Mouse (Mus musculus): ENCODE data around the gene Krt80. TPM values are rescaled to one million over a fixed set of nuclear protein-coding genes. Genes with fewer than 3 reads are reported as not detected.

The Krt80 gene
- polyA plus RNA-seq, 1 experiment from 2014 or later = 0.09 TPM

DNA sequence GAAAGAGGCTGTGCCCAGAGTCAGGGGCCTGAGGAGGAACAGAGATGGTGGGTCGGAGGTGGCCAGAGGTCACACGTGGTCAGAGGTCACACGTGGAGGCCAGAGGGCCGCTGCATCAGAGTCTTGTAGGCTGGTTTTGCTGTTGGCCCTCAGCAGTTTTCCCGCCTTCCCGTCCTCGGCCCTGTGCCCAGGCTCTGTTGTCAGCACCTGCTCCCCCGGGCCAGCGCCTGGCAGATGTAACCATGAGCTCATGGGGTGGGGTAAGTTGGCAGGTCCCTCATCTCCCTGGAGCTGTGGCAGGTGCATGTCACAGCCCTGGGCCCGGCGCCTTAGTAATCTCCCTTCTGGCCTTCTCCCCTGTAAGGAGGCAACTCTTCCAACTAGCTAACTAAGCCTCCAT, 12.8 kb upstream of the Krt80 start:
- H3K4me1 ChIP-seq (replicated peaks; ENCODE audit: control insufficient read depth, insufficient read depth, low read length) = no peaks in the 10 kb centered on the region
- WGBS = 74% methylated on average over 11 of the region's 11 CpGs
- no peak overlapping the region for H3K27ac ChIP-seq (ENCODE audit: low read depth, low read length)
- no peaks in the 10 kb centered on the region for H3K9me3 ChIP-seq (ENCODE audit: control insufficient read depth, low read length)
- H3K9ac ChIP-seq (ENCODE audit: low read depth, low read length) = no peak overlapping the region
- no peak overlapping the region for H3K4me3 ChIP-seq (ENCODE audit: low read depth, low read length)
- H3K27me3 ChIP-seq (ENCODE audit: control insufficient read depth, insufficient read depth, low read length) = no peaks in the 10 kb centered on the region
- no peak overlapping the region for H3K4me2 ChIP-seq (replicated peaks; ENCODE audit: low read depth, low read length)
- no peak for ATAC-seq (ENCODE audit: low FRiP score)
- H3K36me3 ChIP-seq (ENCODE audit: control insufficient read depth, insufficient read depth, low read length) = no peaks in the 10 kb centered on the region
- DNase-seq (ENCODE audit: low spot score) = no peak

DNA sequence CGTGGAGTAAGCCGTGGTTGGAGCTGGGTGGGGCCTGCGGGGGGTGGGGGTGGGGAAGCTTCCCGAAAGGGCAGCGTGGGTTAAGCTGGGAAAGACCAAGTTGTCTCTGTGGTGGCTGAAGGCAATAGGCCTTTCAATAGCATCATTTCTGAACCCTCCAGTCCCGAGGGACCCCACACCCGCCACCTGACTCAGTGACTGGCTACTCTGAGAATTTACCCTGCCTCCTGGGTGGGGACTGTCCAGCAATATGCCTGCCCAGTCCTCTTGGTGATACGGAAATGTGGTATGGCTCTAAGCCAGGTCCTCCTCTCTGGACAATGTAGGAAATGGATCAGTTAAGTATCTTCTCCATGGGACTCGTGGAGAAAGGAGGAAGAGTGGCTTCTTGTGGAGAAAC, 11.8 kb upstream of the Krt80 start:
- Histone ChIP-seq H3K4me3 (ENCODE audit: low read depth, low read length) (no peak overlapping the region), H3K36me3 (ENCODE audit: control insufficient read depth, insufficient read depth, low read length) (no peaks in the 10 kb centered on the region), H3K27me3 (ENCODE audit: control insufficient read depth, insufficient read depth, low read length) (no peaks in the 10 kb centered on the region), H3K9ac (ENCODE audit: low read depth, low read length) (no peak overlapping the region), H3K4me2 (replicated peaks; ENCODE audit: low read depth, low read length) (no peak overlapping the region), H3K4me1 (replicated peaks; ENCODE audit: control insufficient read depth, insufficient read depth, low read length) (no peaks in the 10 kb centered on the region), H3K27ac (ENCODE audit: low read depth, low read length) (no peak overlapping the region), H3K9me3 (ENCODE audit: control insufficient read depth, low read length) (no peaks in the 10 kb centered on the region)
- 72% methylated on average over 9 of the region's 9 CpGs for WGBS
- ATAC-seq (ENCODE audit: low FRiP score) (no peak), DNase-seq (ENCODE audit: low spot score) (no peak)

DNA sequence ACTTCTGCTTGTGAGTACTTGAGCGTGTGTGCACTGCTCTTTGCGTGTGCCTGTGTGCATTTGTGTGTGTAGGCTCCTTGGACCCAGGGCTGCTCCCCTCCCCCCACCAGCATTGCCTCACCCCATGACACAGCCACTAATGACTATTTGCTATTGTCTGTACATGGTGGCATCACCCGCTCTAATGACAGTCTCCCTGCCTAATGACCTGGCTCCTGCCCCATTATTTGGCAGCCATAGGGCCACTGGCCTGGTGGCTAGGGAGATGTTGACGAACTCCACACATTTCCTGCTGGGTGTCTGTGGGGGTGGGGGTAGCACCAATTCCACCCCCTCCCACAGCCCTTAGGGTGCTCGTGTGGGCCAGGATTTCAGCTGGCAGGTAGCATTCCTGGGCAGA, 8.7 kb upstream of the Krt80 start:
- no peaks in the 10 kb centered on the region for H3K4me1 ChIP-seq (replicated peaks; ENCODE audit: control insufficient read depth, insufficient read depth, low read length)
- H3K27ac ChIP-seq (ENCODE audit: low read depth, low read length) = 0 out of 2 replicates have a peak overlapping the region, but pooled peaks have one; percentile 13
- H3K9ac ChIP-seq (ENCODE audit: low read depth, low read length) = no peak overlapping the region
- no peak overlapping the region for H3K4me2 ChIP-seq (replicated peaks; ENCODE audit: low read depth, low read length)
- 77% methylated on average over 5 of the region's 5 CpGs for WGBS
- no peaks in the 10 kb centered on the region for H3K36me3 ChIP-seq (ENCODE audit: control insufficient read depth, insufficient read depth, low read length)
- H3K4me3 ChIP-seq (ENCODE audit: low read depth, low read length) = no peak overlapping the region
- H3K27me3 ChIP-seq (ENCODE audit: control insufficient read depth, insufficient read depth, low read length) = no peaks in the 10 kb centered on the region
- DNase-seq (ENCODE audit: low spot score) (no peak), ATAC-seq (ENCODE audit: low FRiP score) (no peak)
- H3K9me3 ChIP-seq (ENCODE audit: control insufficient read depth, low read length) = no peaks in the 10 kb centered on the region

DNA sequence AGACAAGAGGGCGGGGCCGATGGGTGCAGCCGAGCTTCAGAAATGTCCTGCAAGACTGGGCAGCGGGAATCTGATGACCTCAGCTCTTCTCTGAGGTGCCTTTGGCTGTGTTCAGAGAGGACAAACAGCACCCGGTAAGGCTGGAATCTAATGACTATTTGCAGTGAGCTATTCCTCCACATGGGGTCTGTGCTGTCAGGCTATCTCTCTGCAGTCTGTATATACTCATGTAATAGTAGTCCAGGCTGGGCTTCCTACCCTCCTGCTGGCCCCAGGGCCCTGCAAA, 6.8 kb upstream of the Krt80 start:
- H3K4me1 ChIP-seq (replicated peaks; ENCODE audit: control insufficient read depth, insufficient read depth, low read length) = no peaks in the 10 kb centered on the region
- ATAC-seq (ENCODE audit: low FRiP score) = no peak
- H3K4me2 ChIP-seq (replicated peaks; ENCODE audit: low read depth, low read length) = no peak overlapping the region
- H3K4me3 ChIP-seq (ENCODE audit: low read depth, low read length) = no peak overlapping the region
- no peaks in the 10 kb centered on the region for H3K36me3 ChIP-seq (ENCODE audit: control insufficient read depth, insufficient read depth, low read length)
- H3K9ac ChIP-seq (ENCODE audit: low read depth, low read length) = no peak overlapping the region
- no peaks in the 10 kb centered on the region for H3K27me3 ChIP-seq (ENCODE audit: control insufficient read depth, insufficient read depth, low read length)
- no peak for DNase-seq (ENCODE audit: low spot score)
- 69% methylated on average over 5 of the region's 5 CpGs for WGBS
- no peak overlapping the region for H3K27ac ChIP-seq (ENCODE audit: low read depth, low read length)
- no peaks in the 10 kb centered on the region for H3K9me3 ChIP-seq (ENCODE audit: control insufficient read depth, low read length)

DNA sequence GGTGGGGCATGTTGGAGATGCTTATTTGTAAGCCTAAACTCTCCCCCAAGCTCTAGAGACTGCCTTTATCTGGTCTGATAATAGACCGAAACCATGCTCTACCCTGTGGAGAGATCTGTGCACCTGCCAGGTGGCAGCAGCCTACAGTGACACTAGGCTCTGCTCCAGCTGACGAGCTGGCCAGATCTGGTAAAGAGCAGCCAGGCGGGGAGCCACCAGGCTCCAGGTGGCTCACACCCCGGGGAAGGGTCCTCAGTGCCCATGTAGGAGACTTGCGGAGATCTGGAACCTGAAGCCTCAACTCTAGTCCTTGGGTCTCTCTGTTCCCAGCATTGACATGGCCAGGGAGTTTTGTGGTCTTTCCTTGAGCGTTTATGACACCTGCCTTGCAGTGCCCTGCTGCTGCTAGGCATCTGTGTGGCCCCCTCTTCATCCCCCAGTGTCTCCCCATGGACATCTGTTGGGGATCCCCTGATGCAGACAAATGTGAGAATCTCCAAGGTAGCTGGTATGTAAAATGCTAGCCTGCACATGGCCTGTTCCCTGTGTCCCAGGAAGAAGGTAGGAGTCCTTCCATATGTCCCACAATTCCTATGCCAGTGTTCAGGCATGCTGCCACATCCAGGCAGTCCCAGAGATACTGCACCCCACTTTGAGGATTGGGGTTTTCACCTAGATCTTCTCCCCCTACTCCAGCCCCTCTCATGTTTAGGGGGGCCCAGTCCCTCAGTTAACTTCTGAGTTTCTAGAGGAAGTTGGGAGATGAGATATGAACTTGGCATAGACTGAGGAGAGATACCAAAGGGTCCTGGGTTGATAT, 6.2 kb upstream of the Krt80 start:
- Histone ChIP-seq H3K36me3 (ENCODE audit: control insufficient read depth, insufficient read depth, low read length) (no peaks in the 10 kb centered on the region), H3K27me3 (ENCODE audit: control insufficient read depth, insufficient read depth, low read length) (no peaks in the 10 kb centered on the region), H3K4me1 (replicated peaks; ENCODE audit: control insufficient read depth, insufficient read depth, low read length) (no peaks in the 10 kb centered on the region), H3K27ac (ENCODE audit: low read depth, low read length) (no peak overlapping the region), H3K4me3 (ENCODE audit: low read depth, low read length) (no peak overlapping the region), H3K9ac (ENCODE audit: low read depth, low read length) (no peak overlapping the region), H3K9me3 (ENCODE audit: control insufficient read depth, low read length) (no peaks in the 10 kb centered on the region), H3K4me2 (replicated peaks; ENCODE audit: low read depth, low read length) (no peak overlapping the region)
- 83% methylated on average over 6 of the region's 6 CpGs for WGBS
- DNase-seq (ENCODE audit: low spot score) = no peak
- no peak for ATAC-seq (ENCODE audit: low FRiP score)

DNA sequence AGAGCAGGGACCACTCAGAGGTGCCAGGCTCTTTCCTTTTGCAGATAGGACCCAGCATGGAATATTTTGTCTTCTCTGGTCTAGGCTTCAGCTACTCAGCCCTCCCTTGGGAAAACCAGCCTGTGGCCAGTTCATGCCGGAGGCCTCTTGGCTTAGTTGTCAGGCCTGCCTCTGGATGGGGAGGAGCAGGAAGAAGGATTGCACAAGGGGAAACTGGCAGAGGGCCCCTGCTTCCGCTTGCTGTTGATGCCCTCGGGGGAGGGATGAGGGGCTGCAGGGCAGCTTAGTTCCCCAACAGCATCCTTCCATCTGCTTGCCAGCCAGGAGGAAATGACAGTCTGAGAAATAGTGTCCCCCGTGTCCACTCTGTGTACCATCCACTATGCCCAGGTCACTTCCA, 4.9 kb upstream of the Krt80 start:
- 70% methylated on average over 4 of the region's 4 CpGs for WGBS

DNA sequence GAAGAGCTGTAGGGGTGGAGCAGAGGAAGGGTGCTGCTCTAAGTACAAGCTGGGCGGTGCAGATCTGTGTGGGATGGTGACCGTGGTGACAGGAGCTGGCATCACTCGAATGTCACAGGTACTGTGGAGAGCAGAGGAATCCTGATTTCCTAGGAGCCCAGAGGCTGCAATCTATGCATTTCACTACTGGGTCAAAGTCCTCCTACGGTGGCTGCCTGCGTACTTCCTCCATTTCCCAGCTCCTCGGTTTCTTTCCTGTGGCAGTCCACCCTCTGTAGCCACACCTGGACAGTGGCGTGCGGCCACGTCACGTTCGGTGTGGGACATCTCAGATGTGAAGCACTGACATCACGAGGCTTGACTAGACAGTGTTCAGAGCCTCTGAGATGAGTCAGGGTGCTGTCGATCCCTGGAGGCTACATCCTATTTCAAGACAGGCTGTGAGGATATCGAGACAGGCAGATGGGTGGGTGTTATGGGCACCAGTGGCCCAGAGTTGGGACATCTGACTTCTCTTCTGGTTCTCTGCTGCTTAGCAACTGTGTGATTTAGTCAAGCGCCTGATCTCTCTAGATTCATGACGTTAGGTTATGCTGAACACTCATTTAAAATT, 3.4 kb upstream of the Krt80 start:
- no peak for ATAC-seq (ENCODE audit: low FRiP score)
- H3K36me3 ChIP-seq (ENCODE audit: control insufficient read depth, insufficient read depth, low read length) = no peaks in the 10 kb centered on the region
- no peaks in the 10 kb centered on the region for H3K27me3 ChIP-seq (ENCODE audit: control insufficient read depth, insufficient read depth, low read length)
- no peak for DNase-seq (ENCODE audit: low spot score)
- H3K27ac ChIP-seq (ENCODE audit: low read depth, low read length) = no peak overlapping the region
- WGBS = 92% methylated on average over 16 of the region's 16 CpGs
- H3K4me2 ChIP-seq (replicated peaks; ENCODE audit: low read depth, low read length) = no peak overlapping the region
- H3K9ac ChIP-seq (ENCODE audit: low read depth, low read length) = no peak overlapping the region
- H3K4me3 ChIP-seq (ENCODE audit: low read depth, low read length) = no peak overlapping the region
- no peaks in the 10 kb centered on the region for H3K9me3 ChIP-seq (ENCODE audit: control insufficient read depth, low read length)
- H3K4me1 ChIP-seq (replicated peaks; ENCODE audit: control insufficient read depth, insufficient read depth, low read length) = no peaks in the 10 kb centered on the region

More for the DNA sequence above, 4.9 kb upstream of the Krt80 start:
- Histone ChIP-seq H3K9ac (ENCODE audit: low read depth, low read length) (no peak overlapping the region), H3K27ac (ENCODE audit: low read depth, low read length) (no peak overlapping the region), H3K4me1 (replicated peaks; ENCODE audit: control insufficient read depth, insufficient read depth, low read length) (no peaks in the 10 kb centered on the region), H3K4me3 (ENCODE audit: low read depth, low read length) (no peak overlapping the region), H3K4me2 (replicated peaks; ENCODE audit: low read depth, low read length) (no peak overlapping the region), H3K9me3 (ENCODE audit: control insufficient read depth, low read length) (no peaks in the 10 kb centered on the region), H3K27me3 (ENCODE audit: control insufficient read depth, insufficient read depth, low read length) (no peaks in the 10 kb centered on the region), H3K36me3 (ENCODE audit: control insufficient read depth, insufficient read depth, low read length) (no peaks in the 10 kb centered on the region)
- ATAC-seq (ENCODE audit: low FRiP score) (no peak), DNase-seq (ENCODE audit: low spot score) (no peak)

DNA sequence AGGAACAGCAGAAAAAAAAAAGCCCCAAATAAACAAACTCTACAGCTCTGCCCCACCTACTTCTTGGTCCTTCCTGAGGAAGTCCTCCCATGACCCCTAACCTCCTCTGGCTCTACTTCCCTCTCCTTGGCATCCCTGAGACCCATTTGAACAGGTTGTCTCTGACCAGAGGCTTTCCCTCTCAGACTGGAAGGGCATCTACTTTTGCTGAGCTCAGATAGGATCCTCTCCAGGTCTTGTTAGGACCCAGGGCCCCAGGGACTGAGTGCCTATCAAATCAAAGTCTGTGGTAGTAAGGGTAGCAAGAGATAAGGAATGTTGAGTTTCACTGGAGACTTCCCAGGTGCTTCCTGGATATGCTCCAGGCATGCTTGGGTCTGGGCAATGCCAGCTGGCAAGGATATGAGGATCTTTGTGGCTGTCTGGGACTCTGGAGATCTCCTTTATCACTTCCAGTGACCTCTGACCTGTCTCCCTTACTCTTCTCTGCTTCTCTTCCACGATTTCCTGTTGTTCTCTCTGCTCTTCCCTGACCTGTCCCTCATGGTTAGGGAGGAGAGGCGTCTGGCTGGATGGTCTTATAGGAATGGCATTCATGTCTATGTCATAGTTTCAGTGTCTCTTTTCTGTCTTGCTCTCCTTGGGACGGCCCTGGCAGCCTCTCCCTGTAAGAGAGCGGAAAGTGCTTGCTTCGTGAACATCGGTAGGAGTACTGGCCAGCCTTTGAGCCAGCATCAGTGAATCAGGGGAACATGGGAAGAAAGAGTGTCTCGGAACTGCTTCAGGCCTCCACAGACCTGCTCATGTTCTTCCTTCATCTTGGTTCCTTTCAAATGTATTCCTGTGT, 2.4 kb upstream of the Krt80 start:
- no peak for DNase-seq (ENCODE audit: low spot score)
- Histone ChIP-seq H3K4me1 (replicated peaks; ENCODE audit: control insufficient read depth, insufficient read depth, low read length) (no peaks in the 10 kb centered on the region), H3K27ac (ENCODE audit: low read depth, low read length) (no peak overlapping the region), H3K27me3 (ENCODE audit: control insufficient read depth, insufficient read depth, low read length) (no peaks in the 10 kb centered on the region), H3K4me2 (replicated peaks; ENCODE audit: low read depth, low read length) (no peak overlapping the region), H3K36me3 (ENCODE audit: control insufficient read depth, insufficient read depth, low read length) (no peaks in the 10 kb centered on the region), H3K9ac (ENCODE audit: low read depth, low read length) (no peak overlapping the region), H3K9me3 (ENCODE audit: control insufficient read depth, low read length) (no peaks in the 10 kb centered on the region), H3K4me3 (ENCODE audit: low read depth, low read length) (no peak overlapping the region)
- 69% methylated on average over 7 of the region's 7 CpGs for WGBS
- no peak for ATAC-seq (ENCODE audit: low FRiP score)

All from hindbrain, embryonic 11.5 days (tissue).